Comparison of ENCODE assay signal across 8 mouse cellular contexts in the genomic region with DNA sequence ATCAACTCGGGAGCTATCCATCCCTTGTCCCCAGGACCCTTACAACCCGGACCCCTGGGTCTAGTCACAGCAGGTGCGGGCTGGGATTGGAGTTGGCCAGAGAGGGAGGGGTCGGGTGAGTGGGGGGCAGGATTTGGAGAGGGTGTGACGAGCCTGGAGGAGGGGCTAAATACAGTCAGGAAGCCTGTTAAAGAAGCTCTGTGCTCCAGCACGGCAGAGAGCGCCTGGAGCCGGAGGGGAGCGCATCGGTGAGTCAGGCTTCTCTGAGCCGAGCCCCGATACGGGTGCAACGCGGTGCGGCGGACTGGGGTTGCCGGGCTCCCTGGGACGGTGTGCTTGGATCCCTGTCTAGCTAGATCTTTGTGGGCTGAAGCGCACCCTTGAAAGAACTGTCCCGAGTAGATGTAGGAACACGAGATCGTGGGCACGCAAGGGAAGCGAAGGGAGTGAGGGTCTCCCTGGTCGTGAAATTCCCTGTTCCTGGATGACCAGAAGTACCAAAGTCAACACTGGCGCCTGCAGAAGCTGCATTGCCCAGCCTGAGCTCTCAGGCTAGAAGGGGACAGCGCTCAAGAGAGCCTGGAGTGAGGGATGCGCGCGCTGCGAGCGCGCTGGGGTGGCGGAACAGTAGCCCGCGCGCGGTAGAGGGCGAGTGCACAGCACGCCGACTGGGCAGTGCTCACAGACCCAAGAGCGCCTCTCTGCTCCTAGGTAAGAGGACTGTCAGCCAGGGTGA. TPM values are rescaled to one million over a fixed set of nuclear protein-coding genes. Genes with fewer than 3 reads are reported as not detected.
DNase-seq lines count a peak whose midpoint lies in the region; ATAC-seq and TF ChIP-seq lines count a peak whose summit lies in the region.

Ngf (plus strand) TSS at position 207 of the 736 bp plus-strand sequence.

- peak within 1 kb of the TSS; percentile 21; the same call in 1 of the 2 replicates for H3K27ac ChIP-seq in embryonic fibroblast, embryonic 13.5 days (ENCODE audit: insufficient read depth, low read length)
- H3K27ac ChIP-seq in limb, embryonic 12.5 days: no peak within 1 kb of the TSS

- ATAC-seq in limb, embryonic 12.5 days (ENCODE audit: insufficient number of reproducible peaks, insufficient read depth, low FRiP score, low TSS enrichment, low read depth): peak; percentile 73

- peaks cover 48% of the 10 kb centered on the region for H3K27me3 ChIP-seq in limb, embryonic 12.5 days

- peak within 1 kb of the TSS; percentile 87 for H3K4me2 ChIP-seq in limb, embryonic 12.5 days

- H3K4me1 ChIP-seq in embryonic fibroblast, embryonic 13.5 days (ENCODE audit: control insufficient read depth, insufficient read depth, low read length): peaks cover 4% of the 10 kb centered on the region; the same call in 1 of the 2 replicates
- peaks cover 28% of the 10 kb centered on the region for H3K4me1 ChIP-seq in limb, embryonic 12.5 days (replicated peaks)

- WGBS in limb, embryonic 12.5 days: under 1% methylated on average over 43 of the region's 43 CpGs

- no peaks in the 10 kb centered on the region for H3K36me3 ChIP-seq in limb, embryonic 12.5 days

- peak within 1 kb of the TSS; percentile 86 for H3K4me3 ChIP-seq in embryonic fibroblast, embryonic 13.5 days (ENCODE audit: insufficient read depth, low read length)
- peak within 1 kb of the TSS; percentile 56 for H3K4me3 ChIP-seq in limb, embryonic 12.5 days (replicated peaks)

- H3K9me3 ChIP-seq in limb, embryonic 12.5 days: no peaks in the 10 kb centered on the region

- TF ChIP-seq CTCF in embryonic fibroblast, embryonic 13.5 days (IDR thresholded peaks at IDR 0.05; ENCODE audit: borderline replicate concordance, insufficient read depth, low read length): no peak

- peak; percentile 98 for TF ChIP-seq POLR2A in embryonic fibroblast, embryonic 13.5 days (IDR thresholded peaks at IDR 0.05; ENCODE audit: low read depth, low read length)

- intact Hi-C loops in heart, postnatal 25 days (cut with DNase I): loop anchor here (5.0 to 10.0 kb wide), 3 partner anchors 133 to 225 kb away; no protein-coding TSS in a partner anchor

- H3K9ac ChIP-seq in limb, embryonic 12.5 days (replicated peaks): peak within 1 kb of the TSS; percentile 70

- peak; percentile 17 for DNase-seq in ovary, postnatal 36 days (ENCODE audit: low spot score)
- no peak for DNase-seq in ovary, postnatal 10 days (ENCODE audit: low spot score)
- peak; percentile 59 for DNase-seq in heart, postnatal 25 days (ENCODE audit: low spot score)
- DNase-seq in retina, postnatal 1 day: peak; percentile 11
- DNase-seq in thymus, postnatal 0 days (ENCODE audit: low spot score): no peak
- DNase-seq in adipocyte (ENCODE audit: low spot score): no peak

RNA-seq across cellular contexts. Expression of gene Ngf, which starts in this region (rescaled TPM):
- 18.1 and 45.3 TPM in 2 replicates for polyA plus RNA-seq in embryonic fibroblast, embryonic 13.5 days (2011; ENCODE audit: insufficient read length, low read depth, missing spikeins)
- 1 to 10 TPM; 5.1 to 6.3 TPM for total RNA-seq in heart, postnatal 25 days (2021)
- polyA plus RNA-seq in limb, embryonic 12.5 days (2016; fragmentation: Nextera tagmentation; extraction: Ambion mirVana): 6.3 and 7.2 TPM in 2 replicates
- 0.46 and 0.55 TPM in 2 replicates for polyA plus RNA-seq in thymus, postnatal 0 days (2015; fragmentation: Nextera tagmentation; extraction: Ambion mirVana)

Comparison
In these comparisons a context has a peak if more than half of its experiments do, and no peak if none do; other contexts are left out.
1. DNase-seq: peak in ovary, postnatal 36 days (single experiment), heart, postnatal 25 days (single experiment) and retina, postnatal 1 day (single experiment); none in ovary, postnatal 10 days (single experiment), thymus, postnatal 0 days (single experiment) and adipocyte (single experiment).